Mouse (Mus musculus): Measurements from ENCODE around the gene Gm2a.

DNA sequence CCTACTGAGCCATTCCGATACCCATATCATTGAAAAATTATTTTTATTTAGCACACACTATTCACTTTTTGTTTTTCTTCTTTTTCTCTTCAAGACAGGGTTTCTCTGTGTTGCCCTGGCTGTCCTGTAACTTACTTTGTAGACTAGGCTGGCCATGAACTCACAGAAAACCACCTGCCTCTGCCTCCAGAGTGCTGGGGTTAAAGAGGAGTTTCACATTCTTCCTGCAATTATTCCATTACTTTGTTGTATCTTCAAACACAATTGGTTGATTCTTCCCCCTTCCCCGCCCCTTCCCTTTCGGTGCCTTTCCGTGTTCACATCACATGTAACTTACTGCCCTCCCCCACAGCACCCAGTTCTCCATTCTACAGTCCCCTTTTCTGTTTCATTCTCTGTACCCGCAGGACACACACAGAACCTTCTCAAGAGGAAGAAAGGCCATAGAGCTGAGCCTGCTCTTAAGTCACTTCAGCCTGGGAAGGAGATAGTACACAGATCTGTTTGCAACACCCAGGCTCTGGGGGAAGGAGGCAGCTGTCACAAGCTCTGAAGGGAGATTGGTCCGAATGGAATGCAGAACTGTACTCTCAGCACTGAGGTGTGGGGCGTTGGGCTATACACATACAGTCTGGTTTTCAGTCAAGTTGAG, 15.4 kb downstream of the Gm2a start:
- TF ChIP-seq POLR2A (IDR thresholded peaks at IDR 0.05; ENCODE audit: borderline replicate concordance, extremely low read depth, low read depth, low read length): no peak
- TF ChIP-seq CTCF (IDR thresholded peaks at IDR 0.05; ENCODE audit: insufficient read depth, low read length): no peak
